Mouse (Mus musculus) hindbrain, embryonic 16.5 days (tissue): ENCODE measurements around the gene Pipox. TPM values are rescaled to one million over a fixed set of nuclear protein-coding genes. Genes with fewer than 3 reads are reported as not detected.

Experiments
- ATAC-seq: fragments of 200-750 bp; cut with Nextera tagmentation; 2 replicates; pipeline ENCODE4 v1.8.0; 2017; ENCODE audit warnings: moderate TSS enrichment, moderate library complexity
- H3K27ac ChIP-seq: fragments of 300-500 bp; sonication (generic); 2 replicates; pipeline ENCODE4 v1.5.1; 2014; ENCODE audit warnings: low read depth, mild to moderate bottlenecking, control low read depth, low read length, moderate library complexity
- H3K27me3 ChIP-seq: fragments of 300-500 bp; sonication (generic); replicated peaks from 2 replicates; pipeline ENCODE4 v1.6.1; 2014; ENCODE audit warnings: low read length; ENCODE audit not compliant: control insufficient read depth, insufficient read depth
- H3K36me3 ChIP-seq: fragments of 300-500 bp; sonication (generic); 2 replicates; pipeline ENCODE4 v1.6.1; 2014; ENCODE audit warnings: mild to moderate bottlenecking, low read length, moderate library complexity, mixed read lengths; ENCODE audit not compliant: control insufficient read depth, insufficient read depth
- H3K4me1 ChIP-seq: fragments of 300-500 bp; sonication (generic); 2 replicates; pipeline ENCODE4 v1.6.1; 2014; ENCODE audit warnings: low read depth, low read length; ENCODE audit not compliant: control insufficient read depth, insufficient read depth
- H3K4me2 ChIP-seq: fragments of 300-500 bp; sonication (generic); 2 replicates; pipeline ENCODE4 v1.6.1; 2014; ENCODE audit warnings: mild to moderate bottlenecking, low read length, control low read depth, moderate library complexity
- H3K4me3 ChIP-seq: fragments of 300-500 bp; sonication (generic); 2 replicates; pipeline ENCODE4 v1.5.1; 2014; ENCODE audit warnings: mild to moderate bottlenecking, low read length, control low read depth, moderate library complexity
- H3K9ac ChIP-seq: fragments of 300-500 bp; sonication (generic); 2 replicates; pipeline ENCODE4 v1.6.1; 2014; ENCODE audit warnings: low read depth, mild to moderate bottlenecking, control low read depth, low read length, moderate library complexity
- H3K9me3 ChIP-seq: fragments of 300-500 bp; sonication (generic); 2 replicates; pipeline ENCODE4 v1.6.1; 2014; ENCODE audit warnings: mild to moderate bottlenecking, low read length, moderate library complexity; ENCODE audit not compliant: control insufficient read depth
- WGBS: fragments of 180-500 bp; shearing (Covaris S2); extraction: QIAGEN DNeasy Blood & Tissue Kit; methylation state at CpG from one replicate; pipeline ENCODE4 v1.1.7; 2014; 5-methylcytosine and 5-hydroxymethylcytosine counted together
- polyA plus RNA-seq: library from polyadenylated mRNA; unstranded; fragments of >200 nt; fragmentation: Nextera tagmentation; extraction: Ambion mirVana; gene quantifications from 2 replicates; pipeline ENCODE4 v1.2.1, GENCODE M21; 2015

Pipox gene
- polyA plus RNA-seq, 1 experiment from 2014 or later = 5.9 TPM

DNA sequence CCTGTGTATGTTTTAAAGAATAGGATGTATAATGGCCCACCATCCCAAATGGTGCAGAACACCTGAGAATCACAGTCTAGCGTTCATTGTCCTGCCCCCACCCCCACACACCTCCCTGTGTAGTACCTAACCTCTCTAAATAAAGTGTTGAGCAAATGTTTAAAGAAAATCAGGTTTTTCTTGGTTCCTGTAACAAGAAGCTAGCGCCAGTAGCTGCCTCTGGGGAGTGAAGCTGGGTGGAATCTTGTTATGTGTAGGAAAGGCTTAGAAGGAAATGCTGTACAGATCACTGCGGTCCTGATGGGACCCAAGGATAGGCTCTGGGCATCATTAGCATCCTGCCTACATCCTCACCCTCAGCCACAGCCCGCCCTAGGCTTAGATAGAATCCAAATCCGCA, 7.5 kb upstream of the Pipox start:
- Histone ChIP-seq H3K9ac (no peak overlapping the region), H3K4me1 (peaks cover 42% of the 10 kb centered on the region), H3K4me3 (no peak overlapping the region), H3K9me3 (no peaks in the 10 kb centered on the region), H3K4me2 (no peak overlapping the region), H3K27me3 (no peaks in the 10 kb centered on the region), H3K36me3 (no peaks in the 10 kb centered on the region), H3K27ac (peak overlapping the region; percentile 59; the same call in 1 of the 2 replicates)
- WGBS = 39% methylated on average over 5 of the region's 5 CpGs
- 0 out of 2 replicates have a peak, but pooled peaks have one; percentile 27 for ATAC-seq

DNA sequence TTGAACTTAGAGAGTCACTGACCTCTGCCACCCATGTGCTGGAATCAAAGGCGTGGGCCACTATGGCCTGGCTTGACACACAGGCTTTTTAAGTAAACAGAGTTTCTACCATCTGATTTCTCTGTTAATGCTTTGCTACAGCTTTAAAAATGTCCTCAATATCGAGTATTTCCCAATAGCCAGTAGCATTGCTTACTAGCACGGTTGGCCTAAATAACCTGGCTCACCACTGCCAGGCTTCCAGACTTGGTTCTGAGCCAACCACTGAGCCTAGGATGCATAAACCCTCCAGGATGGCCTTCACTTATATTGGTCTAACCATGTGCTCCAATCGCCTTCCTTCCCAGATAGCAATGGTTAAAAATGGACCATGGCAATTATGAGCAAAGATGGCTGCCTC, 6.8 kb upstream of the Pipox start:
- Histone ChIP-seq H3K4me3 (no peak overlapping the region), H3K4me2 (no peak overlapping the region), H3K9ac (no peak overlapping the region), H3K36me3 (no peaks in the 10 kb centered on the region), H3K27ac (0 out of 2 replicates have a peak overlapping the region, but pooled peaks have one; percentile 54), H3K9me3 (no peaks in the 10 kb centered on the region), H3K4me1 (peaks cover 43% of the 10 kb centered on the region), H3K27me3 (no peaks in the 10 kb centered on the region)
- ATAC-seq = no peak
- 87% methylated on average over 4 of the region's 4 CpGs for WGBS

DNA sequence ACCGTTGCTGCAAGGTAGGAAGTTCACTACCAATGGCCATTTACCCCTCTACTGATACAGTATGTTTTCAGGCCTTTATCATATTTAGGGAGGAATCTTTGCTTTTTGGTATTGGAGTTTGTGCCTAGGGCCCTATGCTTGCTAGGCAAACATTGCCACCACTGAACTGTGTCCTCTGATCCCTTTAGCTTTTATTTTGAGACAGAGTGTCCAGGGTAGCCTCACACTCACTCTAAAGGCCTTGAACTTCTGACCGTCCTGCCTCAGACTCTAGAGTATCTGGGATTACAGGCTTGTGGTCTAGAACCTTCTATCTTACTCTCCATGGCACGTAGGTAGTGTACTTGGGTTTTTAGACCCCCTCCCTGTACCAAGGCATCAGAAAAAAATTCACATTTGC, 6.3 kb upstream of the Pipox start:
- no peak for ATAC-seq
- Histone ChIP-seq H3K27ac (no peak overlapping the region), H3K4me3 (no peak overlapping the region), H3K4me1 (peaks cover 48% of the 10 kb centered on the region), H3K4me2 (no peak overlapping the region), H3K27me3 (no peaks in the 10 kb centered on the region), H3K9me3 (no peaks in the 10 kb centered on the region), H3K9ac (no peak overlapping the region), H3K36me3 (no peaks in the 10 kb centered on the region)
- WGBS = 95% methylated on average over 3 of the region's 3 CpGs

- H3K9ac ChIP-seq = peak overlapping the region; percentile 54
- H3K27ac ChIP-seq = peak overlapping the region; percentile 80
- H3K4me3 ChIP-seq = peak overlapping the region; percentile 10; the same call in 1 of the 2 replicates
- WGBS = 10% methylated on average over 23 of the region's 23 CpGs
- peak overlapping the region; percentile 41 for H3K4me2 ChIP-seq
- no peaks in the 10 kb centered on the region for H3K36me3 ChIP-seq
- H3K4me1 ChIP-seq = peaks cover 59% of the 10 kb centered on the region
- no peaks in the 10 kb centered on the region for H3K9me3 ChIP-seq
- H3K27me3 ChIP-seq = no peaks in the 10 kb centered on the region
- ATAC-seq = 0 out of 2 replicates have a peak, but pooled peaks have one; percentile 13
Measured at GRCm38 (mm10) chr11:77896820-77897805, 3.2 kb upstream of the Pipox start.

DNA sequence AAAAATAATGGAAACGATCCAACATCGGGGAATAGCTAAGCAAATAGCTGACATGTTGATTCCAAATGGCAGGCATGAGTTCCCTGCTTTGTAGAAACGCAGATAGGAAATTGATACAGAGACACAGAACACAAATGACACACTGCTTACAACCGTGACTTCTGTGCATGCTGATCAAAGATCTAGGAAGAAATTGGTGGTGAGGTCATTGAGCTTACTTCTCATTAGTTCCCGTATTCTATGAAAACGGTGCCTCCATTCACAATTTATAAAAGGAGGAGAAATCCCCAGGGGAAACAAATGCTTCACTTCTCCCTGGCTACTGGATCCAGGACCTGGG, 2.6 kb upstream of the Pipox start:
- H3K9ac ChIP-seq = no peak overlapping the region; the same call in 1 of the 2 replicates
- ATAC-seq = no peak
- 15% methylated on average over 6 of the region's 6 CpGs for WGBS
- no peaks in the 10 kb centered on the region for H3K36me3 ChIP-seq
- H3K9me3 ChIP-seq = no peaks in the 10 kb centered on the region
- peaks cover 52% of the 10 kb centered on the region for H3K4me1 ChIP-seq
- peak overlapping the region; percentile 80 for H3K27ac ChIP-seq
- H3K4me3 ChIP-seq = no peak overlapping the region
- H3K4me2 ChIP-seq = peak overlapping the region; percentile 41
- no peaks in the 10 kb centered on the region for H3K27me3 ChIP-seq

- Histone ChIP-seq H3K9ac (no peak overlapping the region), H3K4me3 (no peak overlapping the region), H3K36me3 (no peaks in the 10 kb centered on the region), H3K4me2 (no peak overlapping the region), H3K27ac (peak overlapping the region; percentile 80; the same call in 1 of the 2 replicates), H3K4me1 (peaks cover 48% of the 10 kb centered on the region), H3K27me3 (no peaks in the 10 kb centered on the region), H3K9me3 (no peaks in the 10 kb centered on the region)
- no peak for ATAC-seq
- WGBS = 35% methylated on average over 9 of the region's 9 CpGs
Measured at GRCm38 (mm10) chr11:77896011-77896410, 2.1 kb upstream of the Pipox start.

- Histone ChIP-seq H3K9me3 (no peaks in the 10 kb centered on the region), H3K27ac (no peak overlapping the region; the same call in 1 of the 2 replicates), H3K36me3 (no peaks in the 10 kb centered on the region), H3K4me1 (peaks cover 47% of the 10 kb centered on the region), H3K27me3 (no peaks in the 10 kb centered on the region), H3K4me3 (no peak overlapping the region), H3K4me2 (no peak overlapping the region), H3K9ac (no peak overlapping the region)
- no peak for ATAC-seq
- 68% methylated on average over 2 of the region's 2 CpGs for WGBS
Measured at GRCm38 (mm10) chr11:77894967-77895366, 1.1 kb upstream of the Pipox start.

DNA sequence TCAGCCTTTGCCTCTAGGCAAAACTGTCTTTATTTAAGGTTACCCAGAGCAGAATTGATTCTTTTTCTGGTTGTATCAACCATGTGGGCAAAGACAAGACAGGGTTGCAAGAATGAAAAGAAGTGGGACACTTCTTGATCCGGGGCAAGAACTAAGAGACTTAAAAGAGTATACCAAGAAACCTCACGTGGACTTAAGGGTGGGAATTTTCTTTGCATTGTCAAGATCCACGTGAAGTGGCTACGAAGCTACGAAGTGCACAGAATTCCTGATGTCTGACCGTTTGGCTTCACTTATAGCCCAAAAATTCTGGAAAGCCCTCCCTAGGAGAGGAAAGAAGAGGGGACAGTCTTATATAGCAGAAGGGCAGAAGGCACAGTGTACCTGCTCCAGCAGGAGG, 613 bp downstream of the Pipox start:
- 22% methylated on average over 6 of the region's 6 CpGs for WGBS
- H3K4me2 ChIP-seq = peak overlapping the region; percentile 30
- H3K4me1 ChIP-seq = peaks cover 47% of the 10 kb centered on the region
- H3K27me3 ChIP-seq = no peaks in the 10 kb centered on the region
- peak overlapping the region; percentile 76 for H3K27ac ChIP-seq
- no peaks in the 10 kb centered on the region for H3K36me3 ChIP-seq
- H3K9me3 ChIP-seq = no peaks in the 10 kb centered on the region
- H3K9ac ChIP-seq = peak overlapping the region; percentile 36; the same call in 1 of the 2 replicates
- ATAC-seq = no peak
- no peak overlapping the region for H3K4me3 ChIP-seq

DNA sequence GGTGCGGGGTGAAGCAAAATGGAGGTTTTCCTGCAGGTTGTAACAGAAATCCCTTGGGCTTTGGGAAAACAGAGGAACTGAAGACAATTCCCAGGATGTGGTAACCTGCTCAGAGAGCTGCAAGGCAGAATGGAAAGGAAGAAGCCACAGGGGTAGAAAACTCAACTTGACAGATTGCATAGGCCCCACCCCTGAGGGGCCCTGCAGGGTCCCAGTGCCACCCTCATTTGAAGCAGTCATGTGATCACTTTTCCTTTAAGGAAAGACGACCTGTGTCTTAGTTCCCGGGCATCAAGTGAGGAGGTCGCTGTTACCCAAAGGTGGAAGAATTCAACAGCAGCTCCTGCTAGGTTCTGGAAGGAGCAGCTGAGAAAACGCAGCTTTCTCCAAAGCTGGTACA, 1.0 kb downstream of the Pipox start:
- Histone ChIP-seq H3K27ac (peak overlapping the region; percentile 76), H3K4me3 (no peak overlapping the region), H3K27me3 (no peaks in the 10 kb centered on the region), H3K36me3 (no peaks in the 10 kb centered on the region), H3K9me3 (no peaks in the 10 kb centered on the region), H3K4me2 (0 out of 2 replicates have a peak overlapping the region, but pooled peaks have one; percentile 18), H3K9ac (peak overlapping the region; percentile 15; the same call in 1 of the 2 replicates), H3K4me1 (peaks cover 50% of the 10 kb centered on the region)
- WGBS = 15% methylated on average over 5 of the region's 5 CpGs
- no peak for ATAC-seq
